Mouse (Mus musculus): Measurements from ENCODE around the gene Clec16a. TPM values are rescaled to one million over a fixed set of nuclear protein-coding genes. Genes with fewer than 3 reads are reported as not detected.
A peak's percentile ranks its signal among the peaks of the same experiment; 100 is the strongest.

The Clec16a gene
- total and polyA plus RNA-seq, 3 experiments = 20.0 to 24.2 (median 20.5) TPM

GRCm38 (mm10) chr16:10783883-10784792, 239.0 kb downstream of the Clec16a start:
- Histone ChIP-seq H3K4me2 (ENCODE audit: insufficient read depth, low read depth, poor library complexity, severe bottlenecking) (peak overlapping the region; percentile 52), H3K9ac (ENCODE audit: insufficient read depth, low read depth) (peak overlapping the region; percentile 89), H3K27ac (ENCODE audit: insufficient read depth, low read depth) (peak overlapping the region; percentile 89), H3K27me3 (replicated peaks) (no peaks in the 10 kb centered on the region), H3K79me2 (replicated peaks; ENCODE audit: control insufficient read depth, extremely low read depth, insufficient read depth, poor library complexity, severe bottlenecking) (peaks cover 16% of the 10 kb centered on the region), H3K4me1 (ENCODE audit: control insufficient read depth in 1 of 2, insufficient read depth in 2 of 2) (peaks cover 35 to 59% of the 10 kb centered on the region in 2 experiments), H3K36me3 (replicated peaks in 1 of 2; ENCODE audit: control insufficient read depth in 1 of 2, insufficient read depth in 1 of 2, low read length in 1 of 2) (peaks cover 0 to 24% of the 10 kb centered on the region in 2 experiments), H3K9me3 (replicated peaks; ENCODE audit: low read length) (no peaks in the 10 kb centered on the region), H3K4me3 (replicated peaks in 1 of 3; ENCODE audit: low read depth in 2 of 3, low read length in 2 of 3, poor library complexity in 1 of 3) (peak overlapping the region; percentile 84 to 99 (median 96))
- TF ChIP-seq POLR2AphosphoS2 (IDR thresholded peaks at IDR 0.05; ENCODE audit: low read depth, low read length) = no peak
- 0 out of 2 replicates have a peak, but pooled peaks have one; percentile 53 for TF ChIP-seq UBTF (IDR thresholded peaks at IDR 0.05; ENCODE audit: low read depth, low read length)
- TF ChIP-seq ZC3H11A (IDR thresholded peaks at IDR 0.05; ENCODE audit: low read depth, low read length) = no peak
- TF ChIP-seq NELFE (IDR thresholded peaks at IDR 0.05; ENCODE audit: low read depth, low read length) = no peak
- TF ChIP-seq PAX5 (IDR thresholded peaks at IDR 0.05; ENCODE audit: low read length) = no peak
- peak in 1 of 2 experiments; percentile 36; a peak in 2 of 4 replicates for TF ChIP-seq CTCF (conservative IDR thresholded peaks at IDR 0.05 in 1 of 2, IDR thresholded peaks at IDR 0.05 in 1 of 2; ENCODE audit: low read depth in 2 of 2, low read length in 2 of 2)
- TF ChIP-seq ZMIZ1 (IDR thresholded peaks at IDR 0.05; ENCODE audit: low read depth, low read length) = peak; percentile 76; the same call in 1 of the 2 replicates
- TF ChIP-seq SIN3A (IDR thresholded peaks at IDR 0.05; ENCODE audit: low read length) = 0 out of 2 replicates have a peak, but pooled peaks have one; percentile 62
- no peak for TF ChIP-seq ELF1 (IDR thresholded peaks at IDR 0.05; ENCODE audit: low read depth, low read length)
- TF ChIP-seq MAZ (IDR thresholded peaks at IDR 0.05; ENCODE audit: low read depth, low read length) = 0 out of 2 replicates have a peak, but pooled peaks have one; percentile 22
- TF ChIP-seq POLR2A (IDR thresholded peaks at IDR 0.05; ENCODE audit: low read depth, low read length) = no peak
- TF ChIP-seq TCF12 (IDR thresholded peaks at IDR 0.05; ENCODE audit: low read depth, low read length) = no peak
- TF ChIP-seq MYC (IDR thresholded peaks at IDR 0.05; ENCODE audit: low read depth, low read length) = peak; percentile 56; the same call in 1 of the 2 replicates
- no peak for TF ChIP-seq MEF2A (IDR thresholded peaks at IDR 0.05; ENCODE audit: borderline replicate concordance, low read depth, low read length)
- no peak; the same call in none of the 2 replicates for TF ChIP-seq RAD21 (IDR thresholded peaks at IDR 0.05; ENCODE audit: low read depth, low read length)
- no peak for TF ChIP-seq EP300 (IDR thresholded peaks at IDR 0.05; ENCODE audit: low read length)
- TF ChIP-seq KAT2A (IDR thresholded peaks at IDR 0.05; ENCODE audit: insufficient replicate concordance, low read length) = no peak
- TF ChIP-seq ETS1 (conservative IDR thresholded peaks at IDR 0.05; ENCODE audit: low read depth, low read length) = no peak
- TF ChIP-seq CHD1 (IDR thresholded peaks at IDR 0.05; ENCODE audit: low read depth, low read length) = no peak; the same call in none of the 2 replicates
- no peak for TF ChIP-seq JUN (IDR thresholded peaks at IDR 0.05; ENCODE audit: insufficient read depth, low read depth, low read length)
- TF ChIP-seq GABPA (IDR thresholded peaks at IDR 0.05; ENCODE audit: insufficient replicate concordance, low read depth, low read length) = no peak
- peak; percentile 33 for TF ChIP-seq MAX (IDR thresholded peaks at IDR 0.05; ENCODE audit: low read length)
- peak; percentile 79 for TF ChIP-seq MXI1 (IDR thresholded peaks at IDR 0.05; ENCODE audit: low read depth, low read length)
- TF ChIP-seq ZNF384 (IDR thresholded peaks at IDR 0.05; ENCODE audit: low read depth, low read length) = no peak
- no peak for TF ChIP-seq JUND (conservative IDR thresholded peaks at IDR 0.05; ENCODE audit: low read depth, low read length)
- no peak for TF ChIP-seq ZKSCAN1 (IDR thresholded peaks at IDR 0.05; ENCODE audit: borderline replicate concordance, low read depth, low read length)
- no peak for TF ChIP-seq SMC3 (IDR thresholded peaks at IDR 0.05; ENCODE audit: low read depth, low read length)
- no peak for TF ChIP-seq CHD2 (IDR thresholded peaks at IDR 0.05; ENCODE audit: low read length)
- TF ChIP-seq BHLHE40 (IDR thresholded peaks at IDR 0.05; ENCODE audit: low read depth, low read length) = peak; percentile 78
- no peak for TF ChIP-seq IRF4 (IDR thresholded peaks at IDR 0.05; ENCODE audit: low read depth, low read length)
- TF ChIP-seq HCFC1 (IDR thresholded peaks at IDR 0.05; ENCODE audit: low read depth, low read length) = no peak
- in situ Hi-C loops (cut with MboI; ENCODE audit: low pct_ligation_motif_present, low pct_unique_long_range_greater_than_20kb, low sequenced_read_pairs) (loop anchor here (5.0 kb wide), 1 partner anchor 37 kb away; no protein-coding TSS in a partner anchor), dilution Hi-C loops (cut with MboI; ENCODE audit: extremely low pct_ligation_motif_present, extremely low pct_unique_long_range_greater_than_20kb, low sequenced_read_pairs) (no loop called here)
- DNase-seq (ENCODE audit: extremely low read depth) = peak; percentile 38
